Mouse (Mus musculus) small intestine, adult 2 months (tissue): Measurements from ENCODE around the gene Hrh2. TPM values are rescaled to one million over a fixed set of nuclear protein-coding genes. Genes with fewer than 3 reads are reported as not detected.

Source experiments
- H3K27ac ChIP-seq: fragments of 200-500 bp; 2 replicates; pipeline ENCODE4 v1.5.1; 2012; ENCODE audit warnings: low read depth, low read length, control low read depth, inconsistent platforms; ENCODE audit not compliant: insufficient read depth
- H3K27me3 ChIP-seq: fragments of 200-500 bp; 2 replicates; pipeline ENCODE4 v1.6.1; 2012; ENCODE audit warnings: mild to moderate bottlenecking, moderate library complexity, low read length, inconsistent platforms; ENCODE audit not compliant: control insufficient read depth, insufficient read depth
- H3K36me3 ChIP-seq: fragments of 200-500 bp; 2 replicates; pipeline ENCODE4 v1.6.1; 2012; ENCODE audit warnings: mild to moderate bottlenecking, low read length, control low read depth, inconsistent platforms; ENCODE audit not compliant: control insufficient read depth, insufficient read depth
- H3K4me1 ChIP-seq: fragments of 200-500 bp; 2 replicates; pipeline ENCODE4 v1.6.1; 2012; ENCODE audit warnings: low read length, inconsistent platforms, mixed read lengths; ENCODE audit not compliant: control insufficient read depth, insufficient read depth, insufficient read length
- H3K4me3 ChIP-seq: fragments of 200-500 bp; 2 replicates; pipeline ENCODE4 v1.5.1; 2012; ENCODE audit warnings: low read depth, mild to moderate bottlenecking, control low read depth, inconsistent platforms, low read length, moderate library complexity
- CTCF ChIP-seq: fragments of 200-500 bp; IDR thresholded peaks from 2 replicates; pipeline ENCODE4 v1.5.1; 2012; ENCODE audit warnings: low read depth, mild to moderate bottlenecking, control low read depth, inconsistent platforms, low read length, moderate library complexity, mixed read lengths; ENCODE audit not compliant: insufficient replicate concordance, insufficient read length; ENCODE audit errors: extremely low read depth
- POLR2A ChIP-seq: fragments of 200-500 bp; IDR thresholded peaks from 2 replicates; pipeline ENCODE4 v1.6.1; 2012; ENCODE audit warnings: low read depth, mild to moderate bottlenecking, control low read depth, inconsistent platforms, low read length, moderate library complexity
- WGBS: fragments of 180-500 bp; shearing (Covaris S2); methylation state at CpG from one replicate; pipeline ENCODE4 v1.1.7; 2018; 5-methylcytosine and 5-hydroxymethylcytosine counted together
- polyA plus RNA-seq: library from polyadenylated mRNA; depleted of rRNA; stranded (reverse); fragments of >200 nt; gene quantifications from 2 replicates; pipeline ENCODE4 v1.2.3, GENCODE M21; 2012; rRNA removed

Gene Hrh2
- polyA plus RNA-seq = 0.62 and 0.70 TPM in 2 replicates

DNA sequence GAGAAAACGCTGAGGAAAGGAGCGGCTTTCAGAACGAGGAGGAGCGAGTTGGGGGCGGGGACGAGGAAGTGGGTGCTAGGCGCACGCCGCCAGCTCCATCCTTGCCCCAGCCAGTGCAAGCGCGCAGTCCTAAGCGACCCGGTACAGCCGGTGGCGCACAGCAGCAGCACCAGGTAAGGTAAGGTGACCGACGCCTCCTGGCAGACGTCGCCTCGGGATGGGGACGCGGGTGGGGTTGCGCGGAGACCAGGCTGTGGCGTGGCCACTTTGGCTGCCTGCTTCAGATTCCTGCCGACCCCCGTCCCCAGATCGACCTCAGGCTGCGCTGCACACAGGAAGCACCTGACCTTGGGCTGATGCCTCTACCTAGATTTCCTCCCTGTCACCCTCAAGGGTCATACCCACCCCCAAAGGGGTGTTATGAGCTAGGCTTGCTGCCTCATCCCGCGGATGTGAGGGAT, at the start of gene Hrh2:
Hrh2 (plus strand) TSS at position 109 of the 461 bp plus-strand sequence.
- H3K27ac ChIP-seq = no peak within 1 kb of the TSS
- 2% methylated on average over 31 of the region's 31 CpGs for WGBS

DNA sequence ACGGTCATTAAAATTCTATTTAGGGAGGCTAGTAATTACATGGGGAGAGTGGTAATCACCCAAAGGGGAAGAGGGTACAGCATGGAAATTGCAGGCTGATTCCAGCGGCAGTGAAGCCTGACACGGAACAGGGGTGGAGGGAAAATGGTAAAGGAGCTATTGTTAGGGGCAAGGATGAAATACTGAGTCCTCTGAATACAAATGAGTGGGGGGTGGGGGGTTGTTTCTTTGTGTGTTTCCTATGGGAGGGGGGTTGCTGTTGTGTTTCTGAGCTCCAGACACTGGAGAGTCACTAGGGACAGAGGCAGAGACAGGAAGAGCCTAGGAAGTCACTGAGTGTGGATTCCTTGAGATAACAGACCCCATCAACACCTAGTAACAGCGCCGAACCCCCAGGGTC, 48.1 kb upstream of the Hrh2 start:
- TF ChIP-seq POLR2A (no peak), CTCF (no peak)
- no peaks in the 10 kb centered on the region for H3K36me3 ChIP-seq
- H3K4me3 ChIP-seq = no peak overlapping the region
- H3K27me3 ChIP-seq = no peaks in the 10 kb centered on the region
- no peaks in the 10 kb centered on the region for H3K4me1 ChIP-seq
- H3K27ac ChIP-seq = no peak overlapping the region
- WGBS = 54% methylated on average over 5 of the region's 5 CpGs

More for the DNA sequence above, at the start of gene Hrh2:
- Histone ChIP-seq H3K4me1 (peaks cover 8% of the 10 kb centered on the region), H3K27me3 (no peaks in the 10 kb centered on the region), H3K36me3 (no peaks in the 10 kb centered on the region), H3K4me3 (peak within 1 kb of the TSS; percentile 66)
- TF ChIP-seq CTCF = no peak
- no peak for TF ChIP-seq POLR2A

DNA sequence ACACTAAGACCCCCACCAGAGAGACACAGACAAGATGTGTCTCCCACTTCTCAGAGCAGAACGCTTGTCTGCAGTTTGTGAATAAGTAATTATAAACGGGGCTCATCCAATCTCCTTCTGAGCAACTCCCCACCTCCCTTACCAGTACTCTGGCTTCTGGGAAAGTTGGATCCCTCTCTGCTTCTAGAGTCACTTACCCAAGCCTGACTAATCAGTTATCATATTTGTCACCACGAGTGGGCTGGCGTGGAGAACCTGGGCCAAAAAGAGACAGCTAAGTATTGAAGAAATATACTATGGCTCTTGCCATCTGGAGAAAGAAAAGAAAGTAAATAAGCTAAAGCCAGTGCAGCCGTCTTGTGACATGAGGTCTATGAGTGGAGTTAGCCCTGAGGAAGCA, 47.3 kb upstream of the Hrh2 start:
- Histone ChIP-seq H3K4me3 (no peak overlapping the region), H3K4me1 (no peaks in the 10 kb centered on the region), H3K36me3 (no peaks in the 10 kb centered on the region), H3K27ac (no peak overlapping the region), H3K27me3 (no peaks in the 10 kb centered on the region)
- TF ChIP-seq POLR2A (no peak), CTCF (no peak)
- 65% methylated on average over 5 of the region's 5 CpGs for WGBS

DNA sequence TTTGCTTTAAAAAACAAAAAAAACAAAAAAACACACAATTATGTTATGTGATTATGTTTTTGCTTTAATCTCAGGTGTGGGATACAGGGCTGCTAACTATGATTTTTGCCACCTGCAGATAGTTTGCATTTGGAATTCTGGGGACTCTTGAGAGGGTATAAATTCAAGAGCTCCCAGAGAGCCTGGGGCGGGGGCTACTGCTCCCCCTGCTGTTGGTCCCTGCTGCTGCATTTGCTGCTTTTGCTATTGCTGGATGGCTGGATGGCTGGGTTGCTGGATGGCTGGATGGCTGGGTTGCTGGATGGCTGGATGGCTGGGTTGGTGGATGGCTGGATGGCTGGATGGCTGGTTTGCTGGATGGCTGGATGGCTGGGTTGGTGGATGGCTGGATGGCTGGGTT, 44.6 kb upstream of the Hrh2 start:
- 59% methylated on average over 1 of the region's 1 CpGs for WGBS
- H3K27me3 ChIP-seq = no peaks in the 10 kb centered on the region
- no peaks in the 10 kb centered on the region for H3K36me3 ChIP-seq
- H3K4me3 ChIP-seq = no peak overlapping the region
- no peaks in the 10 kb centered on the region for H3K4me1 ChIP-seq
- H3K27ac ChIP-seq = no peak overlapping the region
- TF ChIP-seq POLR2A (no peak), CTCF (no peak)

DNA sequence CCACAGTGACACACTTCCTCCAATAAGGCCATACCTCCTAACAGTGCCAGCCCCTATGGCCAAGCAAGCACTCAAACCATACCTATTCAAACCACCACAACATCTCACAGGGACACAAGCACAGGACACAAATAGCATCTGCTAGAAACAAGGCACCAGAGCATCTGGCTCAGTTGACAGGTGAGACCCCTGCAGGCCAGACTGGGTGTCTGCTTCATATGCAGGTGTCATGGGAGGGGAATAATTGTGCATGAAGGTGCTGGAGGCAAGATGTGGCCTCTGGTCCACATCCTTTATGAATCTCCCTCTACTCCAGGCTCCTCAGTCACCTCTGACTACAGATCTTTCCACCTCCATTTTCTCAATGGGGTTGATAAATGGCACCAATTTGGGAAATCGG, 39.5 kb upstream of the Hrh2 start:
- Histone ChIP-seq H3K4me1 (no peaks in the 10 kb centered on the region), H3K27ac (no peak overlapping the region), H3K4me3 (no peak overlapping the region), H3K27me3 (no peaks in the 10 kb centered on the region), H3K36me3 (no peaks in the 10 kb centered on the region)
- WGBS = 82% methylated on average over 1 of the region's 1 CpGs
- no peak for TF ChIP-seq POLR2A
- TF ChIP-seq CTCF = no peak

DNA sequence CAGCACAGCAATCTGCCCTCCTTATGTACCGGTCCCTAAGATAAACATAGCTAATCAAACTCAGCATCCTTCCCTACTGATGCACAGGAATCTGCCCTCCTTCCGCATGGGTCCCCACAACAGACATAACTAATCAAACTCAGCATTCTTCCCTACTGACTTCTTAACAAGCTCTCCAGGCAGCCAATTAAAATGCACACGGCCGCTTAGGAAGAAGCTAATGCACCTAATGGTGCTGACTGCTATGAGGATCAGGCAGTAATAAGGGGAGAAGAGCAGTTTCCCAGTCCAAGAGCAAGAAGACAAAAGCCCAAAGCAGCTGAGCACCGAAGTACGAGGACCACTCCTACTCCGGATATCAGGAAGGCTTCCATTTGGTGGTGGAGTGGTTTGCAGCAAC, 39.0 kb upstream of the Hrh2 start:
- no peak overlapping the region for H3K27ac ChIP-seq
- H3K36me3 ChIP-seq = no peaks in the 10 kb centered on the region
- no peaks in the 10 kb centered on the region for H3K4me1 ChIP-seq
- H3K4me3 ChIP-seq = no peak overlapping the region
- no peaks in the 10 kb centered on the region for H3K27me3 ChIP-seq
- 58% methylated on average over 7 of the region's 7 CpGs for WGBS
- no peak for TF ChIP-seq CTCF
- no peak for TF ChIP-seq POLR2A

DNA sequence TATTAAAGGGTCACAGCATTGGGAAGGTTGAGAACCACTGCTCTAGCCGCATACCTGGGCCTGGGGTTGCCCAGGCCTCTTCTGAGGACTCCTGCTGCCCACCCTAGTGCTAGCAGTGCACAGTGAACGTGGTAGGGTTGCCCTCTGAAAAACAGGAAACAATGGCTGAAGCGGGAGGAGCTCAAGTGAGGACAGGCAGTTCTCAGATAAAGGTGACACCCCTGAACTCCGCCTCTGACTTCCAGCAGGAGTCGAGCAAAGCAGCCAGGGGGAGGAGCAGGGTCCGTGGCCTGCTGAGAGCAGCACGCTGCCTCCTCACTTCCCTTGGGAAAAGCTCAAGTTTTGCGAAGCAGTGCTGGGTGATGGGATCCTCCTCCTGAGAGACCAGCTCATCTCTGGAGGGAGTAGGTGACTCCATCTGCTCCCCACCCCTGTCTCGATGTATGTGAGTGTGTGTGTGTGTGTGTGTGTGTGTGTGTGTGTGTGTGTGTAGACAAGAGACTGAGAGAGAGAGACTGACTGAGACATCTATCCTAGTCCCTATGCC, 38.2 kb upstream of the Hrh2 start:
- no peaks in the 10 kb centered on the region for H3K27me3 ChIP-seq
- no peaks in the 10 kb centered on the region for H3K36me3 ChIP-seq
- H3K4me3 ChIP-seq = no peak overlapping the region
- 24% methylated on average over 9 of the region's 9 CpGs for WGBS
- TF ChIP-seq POLR2A (no peak), CTCF (no peak)
- no peaks in the 10 kb centered on the region for H3K4me1 ChIP-seq
- no peak overlapping the region for H3K27ac ChIP-seq

DNA sequence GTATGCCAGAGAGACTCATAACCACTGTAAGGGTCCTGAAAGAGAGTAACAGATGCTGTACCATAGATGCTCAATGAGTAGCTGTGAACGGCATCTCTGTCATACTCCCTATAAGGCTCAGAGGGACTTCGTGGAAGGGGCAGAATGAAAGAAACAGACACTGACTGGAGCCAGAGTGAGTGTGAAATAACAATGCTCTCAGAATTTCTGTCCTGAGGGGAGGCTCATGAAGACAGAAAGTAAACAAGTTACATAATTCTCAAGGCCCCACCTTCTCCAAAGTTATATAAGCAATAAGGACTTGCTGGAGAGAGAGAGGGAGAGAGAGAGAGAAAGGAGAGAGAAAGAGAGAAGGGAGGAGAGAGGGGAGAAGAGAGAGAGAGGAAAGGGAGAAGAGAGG, 36.1 kb upstream of the Hrh2 start:
- H3K27me3 ChIP-seq = no peaks in the 10 kb centered on the region
- 70% methylated on average over 2 of the region's 2 CpGs for WGBS
- no peak for TF ChIP-seq POLR2A
- no peak for TF ChIP-seq CTCF
- no peak overlapping the region for H3K4me3 ChIP-seq
- H3K27ac ChIP-seq = no peak overlapping the region
- no peaks in the 10 kb centered on the region for H3K36me3 ChIP-seq
- no peaks in the 10 kb centered on the region for H3K4me1 ChIP-seq
